Mouse (Mus musculus): ENCODE measurements at regions not wholly inside any gene's neighbourhood (a gene's known extent, or its start where the extent isn't known, plus 50 kb on each side); places are given as distances from the start of the nearest gene placed in this dataset.

GRCm38 (mm10) chr13:25729327-25729892 is 459.1 kb upstream of the Nrsn1 start:
- TF ChIP-seq CTCF (IDR thresholded peaks at IDR 0.05; ENCODE audit: low read depth, low read length) (no peak), POLR2A (IDR thresholded peaks at IDR 0.05; ENCODE audit: borderline replicate concordance, low read depth, low read length) (no peak)

Measured in bone marrow macrophage, adult 2 months (primary cell).